Mouse (Mus musculus) left cerebral cortex, postnatal 10 days (tissue): ENCODE data around the gene Gabarap. TPM values are rescaled to one million over a fixed set of nuclear protein-coding genes. Genes with fewer than 3 reads are reported as not detected.
"Not testable (repeated sequence)": the region's sequence is repeated elsewhere in the genome, so short reads cannot be mapped to it uniquely, and the experiment has no call there.

Experiments
- DNase-seq, 2 experiments: peaks; one replicate each; pipeline ENCODE4 v3.0.0; 2021 to 2022; ENCODE audit warnings: low spot score in 2 of 2, mixed read lengths in 1 of 2; ENCODE audit errors: extremely low spot score in 1 of 2
- intact Hi-C: fragments of 180-260 bp; cut with DNase I; formaldehyde crosslinking; loops from one replicate; pipeline ENCODE4 v1.15.1; 2025
- total RNA-seq, 2 experiments: library from RNA; stranded (reverse); gene quantifications; 2 replicates each; pipeline ENCODE4 v1.2.3; 2021

The Gabarap gene
- total RNA-seq = 100 to 1,000 TPM; 252 to 266 TPM

GRCm38 (mm10) chr11:69990850-69991691 is at the start of gene Gabarap:
Gene Gabarap, plus strand, starts transcription at chr11:69991143.
- intact Hi-C loops = no loop called here
- peak; percentile 96 to 99 for DNase-seq

- no peak for DNase-seq
- intact Hi-C loops = no loop called here
Observed at GRCm38 (mm10) chr11:69945216-69945615, 45.7 kb upstream of the Gabarap start.

- DNase-seq = no peak
- intact Hi-C loops = no loop called here
Observed at GRCm38 (mm10) chr11:69945997-69946891, 44.7 kb upstream of the Gabarap start.

GRCm38 (mm10) chr11:69947337-69948065 is 43.4 kb upstream of the Gabarap start:
- peak in 1 of 2 experiments; percentile 47 for DNase-seq
- intact Hi-C loops = loop anchor here (2.0 kb wide), 1 partner anchor 13 kb away; the partner anchor contains the start of gene Ybx2

- DNase-seq = peak; percentile 61 to 91
- intact Hi-C loops = loop anchor here (2.0 kb wide), 1 partner anchor 13 kb away; the partner anchor contains the start of gene Ybx2
Observed at GRCm38 (mm10) chr11:69948066-69948762, 42.7 kb upstream of the Gabarap start, which contains the start of gene Slc2a4. Gene Slc2a4, minus strand, starts transcription at chr11:69948188.

- peak; percentile 66 to 85 for DNase-seq
- intact Hi-C loops = loop anchor here (2.0 kb wide), 1 partner anchor 14 kb away; the partner anchor contains the start of gene Ybx2
Observed at GRCm38 (mm10) chr11:69948763-69949150, 42.2 kb upstream of the Gabarap start.

GRCm38 (mm10) chr11:69950807-69951459 is 40.0 kb upstream of the Gabarap start:
- DNase-seq = no peak
- intact Hi-C loops = no loop called here

- no peak for DNase-seq
- intact Hi-C loops = no loop called here
Observed at GRCm38 (mm10) chr11:69952274-69952673, 38.7 kb upstream of the Gabarap start.

GRCm38 (mm10) chr11:69953267-69953915 is 37.6 kb upstream of the Gabarap start:
- no peak for DNase-seq

GRCm38 (mm10) chr11:69955618-69956017 is 35.3 kb upstream of the Gabarap start:
- DNase-seq, intact Hi-C loops: not testable (repeated sequence)

More at GRCm38 (mm10) chr11:69953267-69953915, 37.6 kb upstream of the Gabarap start:
- intact Hi-C loops = no loop called here

GRCm38 (mm10) chr11:69956218-69956617 is 34.7 kb upstream of the Gabarap start:
- DNase-seq = no peak
- intact Hi-C loops = no loop called here

- DNase-seq = no peak
- intact Hi-C loops = no loop called here
Observed at GRCm38 (mm10) chr11:69960616-69961015, 30.3 kb upstream of the Gabarap start.

GRCm38 (mm10) chr11:69961841-69962240 is 29.1 kb upstream of the Gabarap start:
- intact Hi-C loops = no loop called here
- no peak for DNase-seq

- DNase-seq = no peak
Observed at GRCm38 (mm10) chr11:69964650-69965270, 26.2 kb upstream of the Gabarap start, which contains the start of gene Cldn7. Gene Cldn7, plus strand, starts transcription at chr11:69964779.

GRCm38 (mm10) chr11:69965271-69966005 is 25.5 kb upstream of the Gabarap start:
- DNase-seq = no peak
- intact Hi-C loops = no loop called here

More at GRCm38 (mm10) chr11:69964650-69965270, 26.2 kb upstream of the Gabarap start, which contains the start of gene Cldn7:
- intact Hi-C loops = no loop called here
